In the genomic region with DNA sequence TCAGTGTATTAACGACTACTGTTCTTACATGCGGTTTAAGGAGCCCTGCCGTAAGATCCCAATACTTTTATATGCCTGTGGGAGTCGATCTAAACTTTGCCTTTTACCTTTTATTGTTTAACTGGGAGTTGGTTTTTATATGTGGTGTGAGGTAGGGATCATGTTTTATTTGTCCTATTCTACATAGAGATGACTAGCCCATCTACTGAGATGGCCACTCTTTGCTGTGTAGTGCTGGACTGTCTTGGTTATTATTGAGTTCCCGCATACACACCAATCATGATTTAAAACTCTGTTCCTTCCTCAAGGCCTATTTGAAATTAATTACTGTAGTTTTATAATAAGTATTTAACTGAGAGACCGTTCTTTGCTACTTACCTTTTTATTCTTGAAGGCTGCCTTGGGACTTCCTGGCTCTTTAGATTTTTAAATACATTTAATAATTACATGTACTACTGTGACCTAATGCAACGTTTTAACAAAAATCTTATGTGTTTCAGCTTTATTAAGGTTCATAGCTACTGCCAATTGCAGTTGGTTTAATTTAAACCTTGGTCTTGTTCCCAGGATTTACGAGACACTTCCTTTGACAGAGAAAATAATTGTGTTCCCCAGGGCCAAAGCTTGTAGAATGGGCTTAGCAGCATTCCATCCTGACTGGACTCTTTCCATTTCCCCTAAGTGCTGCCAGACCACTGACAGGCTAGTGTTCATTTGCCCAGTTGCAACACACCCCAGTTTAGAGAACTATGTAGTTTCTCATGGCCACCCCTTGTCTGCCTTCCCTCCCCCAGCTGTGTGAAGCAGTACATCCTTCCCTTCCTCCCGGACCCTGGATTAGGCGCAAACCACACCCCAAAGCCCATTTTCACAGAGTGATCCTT, we compare ENCODE assay signal across 7 mouse cellular contexts. TPM values are rescaled to one million over a fixed set of nuclear protein-coding genes. Genes with fewer than 3 reads are reported as not detected.
DNase-seq lines count a peak whose midpoint lies in the region; ATAC-seq and TF ChIP-seq lines count a peak whose summit lies in the region.

No protein-coding gene starts in this region.

- H3K4me3 ChIP-seq in embryonic fibroblast, embryonic 13.5 days (ENCODE audit: insufficient read depth, low read length): no peak overlapping the region

- TF ChIP-seq POLR2A in embryonic fibroblast, embryonic 13.5 days (IDR thresholded peaks at IDR 0.05; ENCODE audit: low read depth, low read length): no peak

- intact Hi-C loops in heart, postnatal 36 days (cut with DNase I): no loop called here

- no peak for TF ChIP-seq CTCF in embryonic fibroblast, embryonic 13.5 days (IDR thresholded peaks at IDR 0.05; ENCODE audit: borderline replicate concordance, insufficient read depth, low read length)

- H3K27ac ChIP-seq in embryonic fibroblast, embryonic 13.5 days (ENCODE audit: insufficient read depth, low read length): peak overlapping the region; percentile 43; the same call in 1 of the 2 replicates

- peak; percentile 96 for ATAC-seq in megakaryocyte, adult 5-6 weeks (ENCODE audit: poor library complexity, severe bottlenecking)

- DNase-seq in layer of hippocampus, adult 11-12 months (ENCODE audit: low spot score): peak; percentile 28
- no peak for DNase-seq in layer of hippocampus, postnatal 14 days (ENCODE audit: low spot score in 2 of 2)
- DNase-seq in heart, postnatal 36 days: peak; percentile 10 to 18
- DNase-seq in spleen, postnatal 10 days (ENCODE audit: low spot score in 2 of 2): no peak
- DNase-seq in thymus, postnatal 4 days: no peak

- H3K4me1 ChIP-seq in embryonic fibroblast, embryonic 13.5 days (ENCODE audit: control insufficient read depth, insufficient read depth, low read length): no peaks in the 10 kb centered on the region

RNA-seq across cellular contexts. Expression of gene Gpr83, which starts 17.9 kb away (rescaled TPM):
- total RNA-seq in layer of hippocampus, postnatal 14 days (2021): 10 to 100 TPM; 12.1 to 13.3 TPM
- polyA plus RNA-seq in embryonic fibroblast, embryonic 13.5 days (2011; ENCODE audit: insufficient read length, low read depth, missing spikeins): not detected in 2 replicates
- total RNA-seq in heart, postnatal 36 days (2021): not detected
- total RNA-seq in megakaryocyte, adult 5-6 weeks (2015): not detected in 2 replicates
- total RNA-seq in megakaryocyte, adult 5-6 weeks (2017): not detected in 2 replicates

RNA-seq across cellular contexts. Expression of gene Ankrd49, which starts 57.5 kb away (rescaled TPM):
- total RNA-seq in layer of hippocampus, postnatal 14 days (2021): 10 to 100 TPM; 17.3 to 18.0 TPM
- polyA plus RNA-seq in embryonic fibroblast, embryonic 13.5 days (2011; ENCODE audit: insufficient read length, low read depth, missing spikeins): 21.1 and 25.9 TPM in 2 replicates
- total RNA-seq in heart, postnatal 36 days (2021): 1 to 10 TPM; 7.0 to 8.4 TPM
- total RNA-seq in megakaryocyte, adult 5-6 weeks (2015): 37.1 and 38.4 TPM in 2 replicates
- total RNA-seq in megakaryocyte, adult 5-6 weeks (2017): 36.6 and 46.4 TPM in 2 replicates

RNA-seq across cellular contexts. Expression of gene Mre11a, which starts 57.7 kb away (rescaled TPM):
- 10 to 100 TPM in 1 of 2 experiments, 1 to 10 TPM in 1; 8.8 to 13.4 TPM for total RNA-seq in layer of hippocampus, postnatal 14 days (2021)
- 39.4 and 50.8 TPM in 2 replicates for polyA plus RNA-seq in embryonic fibroblast, embryonic 13.5 days (2011; ENCODE audit: insufficient read length, low read depth, missing spikeins)
- 10 to 100 TPM in 1 of 2 experiments, 1 to 10 TPM in 1; 8.4 to 14.2 TPM for total RNA-seq in heart, postnatal 36 days (2021)
- 15.1 and 19.1 TPM in 2 replicates for total RNA-seq in megakaryocyte, adult 5-6 weeks (2015)
- 42.1 and 49.5 TPM in 2 replicates for total RNA-seq in megakaryocyte, adult 5-6 weeks (2017)

Comparison
In these comparisons a context has a peak if more than half of its experiments do, and no peak if none do; other contexts are left out.
1. DNase-seq: peak in layer of hippocampus, adult 11-12 months (single experiment) and heart, postnatal 36 days (2 of 2); none in layer of hippocampus, postnatal 14 days (0 of 2), spleen, postnatal 10 days (0 of 2) and thymus, postnatal 4 days (single experiment).
2. RNA of gene Gpr83, which starts 17.9 kb away (total RNA-seq): 12.1 to 13.3 TPM in layer of hippocampus, postnatal 14 days; not detected in heart, postnatal 36 days and not detected in megakaryocyte, adult 5-6 weeks; every median in the first group is over 10 times any median in the second.